Mouse (Mus musculus) hindbrain, embryonic 11.5 days (tissue): ENCODE results near the gene Bcl6. TPM values are rescaled to one million over a fixed set of nuclear protein-coding genes. Genes with fewer than 3 reads are reported as not detected.

Experiments used
- ATAC-seq: fragments of 200-750 bp; cut with Nextera tagmentation; 2 replicates; pipeline ENCODE4 v1.8.0; 2017; ENCODE audit warnings: mild to moderate bottlenecking, moderate TSS enrichment, moderate library complexity; ENCODE audit not compliant: low FRiP score
- DNase-seq: peaks from one replicate; pipeline ENCODE4 v3.0.0-alpha.2; 2015; ENCODE audit warnings: low spot score
- H3K27ac ChIP-seq: fragments of 300-500 bp; sonication (generic); 2 replicates; pipeline ENCODE4 v1.5.1; 2014; ENCODE audit warnings: mild to moderate bottlenecking, low read depth, low read length
- H3K27me3 ChIP-seq: fragments of 300-500 bp; sonication (generic); 2 replicates; pipeline ENCODE4 v1.6.1; 2014; ENCODE audit warnings: mild to moderate bottlenecking, low read length, moderate library complexity, mixed read lengths; ENCODE audit not compliant: control insufficient read depth, insufficient read depth
- H3K36me3 ChIP-seq: fragments of 300-500 bp; sonication (generic); 2 replicates; pipeline ENCODE4 v1.6.1; 2014; ENCODE audit warnings: mild to moderate bottlenecking, low read length, moderate library complexity, mixed read lengths; ENCODE audit not compliant: control insufficient read depth, insufficient read depth
- H3K4me1 ChIP-seq: fragments of 300-500 bp; sonication (generic); replicated peaks from 2 replicates; pipeline ENCODE4 v1.6.1; 2014; ENCODE audit warnings: low read length, mixed read lengths; ENCODE audit not compliant: control insufficient read depth, insufficient read depth
- H3K4me2 ChIP-seq: fragments of 300-500 bp; sonication (generic); replicated peaks from 2 replicates; pipeline ENCODE4 v1.6.1; 2014; ENCODE audit warnings: mild to moderate bottlenecking, low read depth, low read length
- H3K4me3 ChIP-seq: fragments of 300-500 bp; sonication (generic); 2 replicates; pipeline ENCODE4 v1.5.1; 2014; ENCODE audit warnings: low read depth, low read length
- H3K9ac ChIP-seq: fragments of 300-500 bp; sonication (generic); 2 replicates; pipeline ENCODE4 v1.6.1; 2014; ENCODE audit warnings: low read depth, low read length
- H3K9me3 ChIP-seq: fragments of 300-500 bp; sonication (generic); 2 replicates; pipeline ENCODE4 v1.6.1; 2016; ENCODE audit warnings: low read length; ENCODE audit not compliant: control insufficient read depth
- WGBS: fragments of 180-500 bp; shearing (Covaris S2); extraction: QIAGEN DNeasy Blood & Tissue Kit; methylation state at CpG from one replicate; pipeline ENCODE4 v1.1.7; 2014; 5-methylcytosine and 5-hydroxymethylcytosine counted together
- polyA plus RNA-seq: library from polyadenylated mRNA; unstranded; fragments of >200 nt; fragmentation: Nextera tagmentation; extraction: Ambion mirVana; gene quantifications from 2 replicates; pipeline ENCODE4 v1.2.1, GENCODE M21; 2014

The Bcl6 gene
- polyA plus RNA-seq, 1 experiment from 2014 or later = 0.11 TPM

DNA sequence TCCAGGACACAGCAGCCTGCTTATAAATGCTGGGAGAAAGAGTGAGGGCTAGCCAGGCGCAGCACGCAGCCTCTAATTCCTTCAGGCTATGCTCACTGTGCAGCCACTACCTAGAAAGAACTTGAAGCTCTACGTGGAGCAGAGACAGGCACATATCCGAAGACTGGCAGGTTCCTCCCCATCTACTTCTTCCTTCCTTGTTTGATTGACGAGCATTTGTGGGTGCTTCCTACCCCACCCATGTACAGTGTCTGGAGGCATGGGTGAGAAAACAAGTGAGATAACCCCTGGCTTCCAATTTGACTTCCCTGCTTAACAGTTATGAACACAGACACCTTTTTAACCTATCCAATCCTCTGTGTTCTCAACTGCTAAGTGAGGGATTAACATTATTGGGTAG lies 28.1 kb upstream of the Bcl6 start:
- DNase-seq (no peak), ATAC-seq (no peak)
- no peaks in the 10 kb centered on the region for H3K9me3 ChIP-seq
- no peaks in the 10 kb centered on the region for H3K4me1 ChIP-seq
- no peak overlapping the region for H3K9ac ChIP-seq
- H3K4me2 ChIP-seq = no peak overlapping the region
- H3K4me3 ChIP-seq = no peak overlapping the region
- no peaks in the 10 kb centered on the region for H3K27me3 ChIP-seq
- H3K36me3 ChIP-seq = no peaks in the 10 kb centered on the region
- no peak overlapping the region for H3K27ac ChIP-seq
- WGBS = 77% methylated on average over 5 of the region's 5 CpGs

DNA sequence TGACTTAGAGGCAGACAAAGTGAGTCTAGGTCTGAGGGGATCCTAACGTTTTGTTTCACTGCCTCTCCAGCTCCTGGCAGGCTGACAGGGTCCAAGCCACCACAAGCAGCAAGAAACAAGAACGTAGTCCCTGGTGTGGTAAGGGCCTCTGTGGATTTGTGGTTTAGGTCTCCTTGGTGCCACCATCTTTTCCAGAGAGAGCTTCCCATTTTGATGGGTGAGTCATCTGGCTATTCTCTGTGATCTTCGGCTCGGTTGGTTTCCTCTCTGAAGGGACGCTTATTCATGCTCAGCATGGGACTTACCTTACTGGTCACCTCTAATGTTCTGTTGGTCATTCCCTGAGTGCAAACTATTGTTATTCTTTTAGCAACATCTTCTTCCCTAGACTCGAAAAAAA lies 27.6 kb upstream of the Bcl6 start:
- H3K27me3 ChIP-seq = no peaks in the 10 kb centered on the region
- 54% methylated on average over 6 of the region's 6 CpGs for WGBS
- DNase-seq (no peak), ATAC-seq (no peak)
- no peaks in the 10 kb centered on the region for H3K4me1 ChIP-seq
- H3K4me2 ChIP-seq = no peak overlapping the region
- no peak overlapping the region for H3K9ac ChIP-seq
- no peak overlapping the region for H3K27ac ChIP-seq
- no peaks in the 10 kb centered on the region for H3K9me3 ChIP-seq
- no peak overlapping the region for H3K4me3 ChIP-seq
- no peaks in the 10 kb centered on the region for H3K36me3 ChIP-seq

DNA sequence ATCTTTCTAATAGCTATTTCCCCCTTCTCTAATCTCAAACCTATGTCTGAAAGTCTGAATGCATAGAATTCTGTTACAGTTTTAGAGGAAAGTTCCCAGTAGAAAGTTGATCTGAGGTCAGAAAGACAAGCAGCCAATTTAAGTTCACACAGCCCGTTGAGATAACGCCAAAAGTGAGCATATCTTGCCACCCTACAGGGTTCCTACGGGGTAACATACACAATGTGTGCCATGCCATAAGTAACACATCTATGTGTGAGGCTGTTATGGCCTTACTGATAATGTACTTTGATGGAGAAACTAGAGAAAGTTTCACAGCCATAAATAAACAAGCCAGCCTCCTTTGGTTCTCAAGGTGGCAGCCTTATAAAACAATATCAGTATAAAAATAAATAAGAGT lies 25.7 kb upstream of the Bcl6 start:
- H3K27me3 ChIP-seq = no peaks in the 10 kb centered on the region
- no peak overlapping the region for H3K4me2 ChIP-seq
- H3K4me3 ChIP-seq = no peak overlapping the region
- H3K4me1 ChIP-seq = no peaks in the 10 kb centered on the region
- H3K36me3 ChIP-seq = no peaks in the 10 kb centered on the region
- H3K9ac ChIP-seq = no peak overlapping the region
- no peak for DNase-seq
- no peak overlapping the region for H3K27ac ChIP-seq
- 90% methylated on average over 3 of the region's 3 CpGs for WGBS
- no peak for ATAC-seq
- no peaks in the 10 kb centered on the region for H3K9me3 ChIP-seq

DNA sequence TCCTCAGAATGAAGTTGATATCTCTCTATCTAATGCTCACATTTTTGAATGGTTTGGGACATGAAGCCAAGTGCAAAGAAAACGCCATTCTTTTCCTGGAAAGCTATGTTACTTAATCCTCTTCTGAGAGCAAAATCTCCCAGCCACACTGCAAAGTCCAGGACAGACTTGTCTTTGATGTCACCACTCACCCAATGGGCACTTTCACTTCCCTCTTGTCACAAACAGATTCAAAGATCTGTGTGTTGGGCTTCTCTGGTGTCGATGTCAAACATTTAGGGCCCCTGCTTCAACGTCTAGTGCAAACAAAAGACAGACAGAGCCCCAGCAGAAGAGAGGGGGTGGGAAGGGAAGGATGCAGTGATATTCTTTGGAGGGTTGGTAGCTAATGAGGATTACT lies 23.4 kb upstream of the Bcl6 start:
- WGBS = 66% methylated on average over 3 of the region's 3 CpGs
- H3K4me2 ChIP-seq = no peak overlapping the region
- no peaks in the 10 kb centered on the region for H3K27me3 ChIP-seq
- no peaks in the 10 kb centered on the region for H3K36me3 ChIP-seq
- no peak overlapping the region for H3K4me3 ChIP-seq
- H3K9me3 ChIP-seq = no peaks in the 10 kb centered on the region
- no peaks in the 10 kb centered on the region for H3K4me1 ChIP-seq
- DNase-seq = no peak
- no peak for ATAC-seq
- no peak overlapping the region for H3K27ac ChIP-seq
- no peak overlapping the region for H3K9ac ChIP-seq

DNA sequence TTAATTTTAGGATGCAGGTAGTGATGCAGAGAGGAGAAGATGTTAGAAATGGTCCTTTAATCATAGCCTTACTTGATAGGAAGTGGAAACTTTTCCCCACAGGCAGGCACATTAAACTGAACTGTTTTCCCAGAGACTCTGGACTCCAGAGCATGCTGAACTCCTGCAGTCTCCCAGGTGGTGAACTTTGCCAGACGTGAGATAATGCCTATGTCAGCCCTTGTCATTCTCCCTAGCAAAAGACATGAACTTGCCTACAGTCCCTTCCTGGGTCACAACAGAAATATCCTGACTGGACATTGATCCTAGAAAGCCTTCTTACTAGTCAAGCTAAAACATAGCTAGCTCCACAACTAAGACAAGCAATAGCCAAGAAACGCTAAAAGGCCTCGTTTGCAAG lies 22.7 kb upstream of the Bcl6 start:
- DNase-seq = no peak
- Histone ChIP-seq H3K4me2 (no peak overlapping the region), H3K27ac (no peak overlapping the region), H3K9ac (no peak overlapping the region), H3K9me3 (no peaks in the 10 kb centered on the region), H3K36me3 (no peaks in the 10 kb centered on the region), H3K4me1 (no peaks in the 10 kb centered on the region), H3K4me3 (no peak overlapping the region), H3K27me3 (no peaks in the 10 kb centered on the region)
- no peak for ATAC-seq
- WGBS = 75% methylated on average over 3 of the region's 3 CpGs

DNA sequence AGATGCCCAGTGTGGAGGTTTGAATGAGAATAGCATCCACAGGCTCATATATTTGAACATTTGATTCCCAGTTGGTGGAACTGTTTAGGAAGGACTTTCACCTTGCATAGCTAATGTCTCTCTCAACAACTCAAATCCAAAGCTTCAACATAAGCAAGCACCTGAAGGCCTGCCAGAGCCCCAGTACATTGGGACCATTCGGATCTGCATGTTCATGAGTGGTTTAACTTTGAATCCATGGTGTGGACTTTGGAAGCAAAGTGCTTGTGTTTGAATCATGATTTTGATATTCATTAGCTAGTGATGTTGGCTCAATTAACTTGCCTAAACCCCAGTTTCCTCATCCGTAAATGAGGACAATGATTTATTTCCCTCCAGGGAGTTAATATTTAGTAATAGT lies 21.2 kb upstream of the Bcl6 start:
- 91% methylated on average over 2 of the region's 2 CpGs for WGBS
- Histone ChIP-seq H3K4me2 (no peak overlapping the region), H3K4me1 (no peaks in the 10 kb centered on the region), H3K36me3 (no peaks in the 10 kb centered on the region), H3K4me3 (no peak overlapping the region), H3K27ac (no peak overlapping the region), H3K9me3 (no peaks in the 10 kb centered on the region), H3K9ac (no peak overlapping the region), H3K27me3 (no peaks in the 10 kb centered on the region)
- ATAC-seq (no peak), DNase-seq (no peak)

DNA sequence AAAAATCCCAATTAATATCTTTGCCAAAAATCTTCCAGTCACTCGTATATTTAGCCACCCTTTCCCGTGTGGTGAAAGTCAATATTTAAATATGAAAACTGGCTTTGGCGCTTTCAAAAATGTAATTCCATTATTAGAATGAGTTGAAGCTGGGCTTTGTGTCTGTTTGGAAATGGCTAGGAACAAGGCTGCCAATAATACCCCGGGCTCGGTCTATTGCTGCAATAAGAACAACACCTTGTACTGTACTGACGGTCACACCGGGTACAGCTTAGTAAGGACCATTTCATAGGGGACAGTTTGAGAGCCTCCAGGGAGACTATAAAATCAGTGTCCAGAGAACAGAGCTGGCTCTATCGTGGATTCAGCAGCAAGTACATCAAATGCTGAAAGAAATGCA lies 17.3 kb upstream of the Bcl6 start:
- Histone ChIP-seq H3K27me3 (no peaks in the 10 kb centered on the region), H3K9me3 (no peaks in the 10 kb centered on the region), H3K4me1 (no peaks in the 10 kb centered on the region), H3K4me3 (no peak overlapping the region), H3K27ac (no peak overlapping the region), H3K9ac (no peak overlapping the region), H3K36me3 (no peaks in the 10 kb centered on the region), H3K4me2 (no peak overlapping the region)
- 89% methylated on average over 8 of the region's 8 CpGs for WGBS
- DNase-seq (no peak), ATAC-seq (no peak)

DNA sequence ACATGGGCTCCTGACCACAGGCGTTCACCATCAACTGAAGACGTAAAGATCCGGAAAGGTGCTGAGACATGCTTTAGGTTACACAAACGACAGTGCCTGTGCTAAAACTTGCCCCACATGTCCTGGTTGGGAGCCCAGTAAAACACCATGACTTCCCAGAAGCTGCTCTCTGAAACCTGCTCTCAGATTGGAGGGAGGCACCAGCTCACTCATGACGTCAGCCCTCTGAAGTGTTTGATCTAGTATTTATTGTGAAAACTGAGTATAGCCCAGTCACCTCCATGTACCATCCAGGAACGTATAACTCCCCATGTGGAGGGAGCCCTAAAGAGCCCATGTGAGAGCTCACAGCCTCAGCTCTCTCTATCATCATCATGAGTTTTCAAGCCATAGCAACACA lies 9.3 kb upstream of the Bcl6 start:
- Histone ChIP-seq H3K9me3 (no peaks in the 10 kb centered on the region), H3K9ac (no peak overlapping the region), H3K27ac (no peak overlapping the region), H3K36me3 (no peaks in the 10 kb centered on the region), H3K4me2 (no peak overlapping the region), H3K27me3 (no peaks in the 10 kb centered on the region), H3K4me1 (no peaks in the 10 kb centered on the region), H3K4me3 (no peak overlapping the region)
- WGBS = 89% methylated on average over 6 of the region's 6 CpGs
- no peak for DNase-seq
- no peak for ATAC-seq

DNA sequence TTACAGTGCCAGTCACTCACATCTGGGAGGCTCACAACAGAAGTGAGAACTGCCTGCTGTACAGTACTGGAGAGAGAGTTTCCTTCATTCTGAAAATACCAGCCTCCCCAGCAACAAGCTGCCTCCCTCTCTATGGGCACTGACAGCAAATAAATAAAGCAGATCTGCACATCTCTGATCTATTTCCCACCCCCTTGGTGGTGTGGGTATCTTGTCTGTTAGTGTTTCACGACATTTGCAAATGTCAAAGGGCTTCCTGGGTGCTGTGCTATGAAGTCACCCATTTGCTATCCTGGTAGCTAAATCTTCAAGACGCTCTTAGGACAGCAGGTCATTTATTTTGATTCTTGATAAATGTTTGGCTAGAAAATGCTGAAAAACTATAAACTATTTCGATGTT lies 8.6 kb upstream of the Bcl6 start:
- H3K27me3 ChIP-seq = no peaks in the 10 kb centered on the region
- H3K9ac ChIP-seq = no peak overlapping the region
- no peak overlapping the region for H3K27ac ChIP-seq
- no peak overlapping the region for H3K4me3 ChIP-seq
- DNase-seq (no peak), ATAC-seq (no peak)
- H3K9me3 ChIP-seq = no peaks in the 10 kb centered on the region
- WGBS = 88% methylated on average over 3 of the region's 3 CpGs
- H3K4me2 ChIP-seq = no peak overlapping the region
- no peaks in the 10 kb centered on the region for H3K36me3 ChIP-seq
- no peaks in the 10 kb centered on the region for H3K4me1 ChIP-seq
